Mouse (Mus musculus) heart, adult 2 months (tissue): ENCODE measurements around the gene Mon2. TPM values are rescaled to one million over a fixed set of nuclear protein-coding genes. Genes with fewer than 3 reads are reported as not detected.

Source experiments
- DNase-seq, 2 experiments: peaks; one replicate each; pipeline ENCODE4 v3.0.0; 2021
- H3K27ac ChIP-seq: fragments of 200-600 bp; 2 replicates; pipeline ENCODE4 v1.8.1; 2022
- H3K27me3 ChIP-seq: fragments of 200-500 bp; 2 replicates; pipeline ENCODE4 v1.6.1; 2012; ENCODE audit warnings: mild to moderate bottlenecking, low read length, inconsistent platforms, mixed read lengths; ENCODE audit not compliant: control insufficient read depth, insufficient read depth
- H3K36me3 ChIP-seq: fragments of 200-500 bp; 2 replicates; pipeline ENCODE4 v1.6.1; 2012; ENCODE audit warnings: low read length, inconsistent platforms; ENCODE audit not compliant: control insufficient read depth, insufficient read depth
- H3K4me1 ChIP-seq: fragments of 200-500 bp; 2 replicates; pipeline ENCODE4 v1.6.1; 2011; ENCODE audit warnings: low read length; ENCODE audit not compliant: control insufficient read depth, insufficient read depth
- H3K4me3 ChIP-seq: fragments of 200-600 bp; 2 replicates; pipeline ENCODE4 v1.8.1; 2022
- H3K79me2 ChIP-seq: fragments of 200-500 bp; replicated peaks from 2 replicates; pipeline ENCODE4 v1.6.1; 2012; ENCODE audit warnings: mild to moderate bottlenecking, inconsistent platforms, low read length, moderate library complexity, mixed read lengths; ENCODE audit not compliant: control insufficient read depth, insufficient read depth
- H3K9ac ChIP-seq: fragments of 200-500 bp; 2 replicates; pipeline ENCODE4 v1.6.1; 2012; ENCODE audit warnings: low read depth, mild to moderate bottlenecking, control low read depth, inconsistent platforms, low read length, mixed read lengths
- CTCF ChIP-seq: fragments of 200-600 bp; IDR thresholded peaks from 2 replicates; pipeline ENCODE4 v1.8.1; 2022; ENCODE audit warnings: antibody characterized with exemption, mild to moderate bottlenecking, moderate library complexity
- EP300 ChIP-seq: fragments of 200-500 bp; IDR thresholded peaks from 2 replicates; pipeline ENCODE4 v1.6.1; 2011; ENCODE audit warnings: low read depth, low read length, control low read depth; ENCODE audit not compliant: insufficient read depth
- POLR2A ChIP-seq: fragments of 200-500 bp; IDR thresholded peaks from 2 replicates; pipeline ENCODE4 v1.6.1; 2011; ENCODE audit warnings: mild to moderate bottlenecking, low read depth, low read length, control low read depth; ENCODE audit not compliant: insufficient read depth
- WGBS: fragments of 180-500 bp; shearing (Covaris S2); methylation state at CpG from one replicate; pipeline ENCODE4 v1.1.7; 2018; 5-methylcytosine and 5-hydroxymethylcytosine counted together
- intact Hi-C: fragments of 180-260 bp; cut with DNase I; formaldehyde crosslinking; loops from one replicate; pipeline ENCODE4 v1.15.1; 2025
- long read RNA-seq: library from polyadenylated mRNA; stranded (forward); transcript quantifications from one replicate; pipeline ENCODE4 v2.0.0, GENCODE M21; 2021
- polyA plus RNA-seq: library from polyadenylated mRNA; depleted of rRNA; stranded (reverse); fragments of >200 nt; gene quantifications from 2 replicates; pipeline ENCODE4 v1.2.3, GENCODE M21; 2012; rRNA removed
- total RNA-seq, 2 experiments: library from RNA; stranded (reverse); gene quantifications; 2 replicates each; pipeline ENCODE4 v1.2.3; 2021

The Mon2 gene
- total RNA-seq (10 to 100 TPM; 35.7 to 39.5 TPM), polyA plus RNA-seq (29.0 and 33.7 TPM in 2 replicates)
- long read RNA-seq, full-length matches to known transcripts = 9 of 20 reads
- long read RNA-seq, partial matches to known transcripts = 7 of 20 reads
- long read RNA-seq, other reads (novel, unspliced or antisense) = 4 of 20 reads

- Histone ChIP-seq H3K79me2 (peaks cover 4% of the 10 kb centered on the region; the same call in 1 of the 2 replicates), H3K4me3 (peak within 1 kb of the TSS; percentile 69), H3K9ac (peak within 1 kb of the TSS; percentile 96), H3K27me3 (no peaks in the 10 kb centered on the region), H3K4me1 (peaks cover 4% of the 10 kb centered on the region), H3K36me3 (peaks cover 14% of the 10 kb centered on the region), H3K27ac (peak within 1 kb of the TSS; percentile 93)
- peak; percentile 97 to 99 for DNase-seq
- TF ChIP-seq POLR2A (peak; percentile 77), EP300 (peak; percentile 57; the same call in 1 of the 2 replicates), CTCF (no peak)
- intact Hi-C loops = loop anchor here (5.0 kb wide), 1 partner anchor 49 kb away; no protein-coding TSS in a partner anchor
- under 1% methylated on average over 58 of the region's 58 CpGs for WGBS
These were observed at the start of gene Mon2 for GRCm38 (mm10) chr10:123076245-123077023. TSS of gene Mon2 (minus strand) at chr10:123076505.

- TF ChIP-seq EP300 (no peak), POLR2A (no peak), CTCF (peak; percentile 47)
These were observed 44.5 kb upstream of the Mon2 start for GRCm38 (mm10) chr10:123120666-123121392.

GRCm38 (mm10) chr10:123116861-123117260, 40.6 kb upstream of the Mon2 start:
- intact Hi-C loops = no loop called here
- Histone ChIP-seq H3K27ac (no peak overlapping the region), H3K79me2 (no peaks in the 10 kb centered on the region), H3K4me3 (no peak overlapping the region), H3K36me3 (no peaks in the 10 kb centered on the region), H3K4me1 (no peaks in the 10 kb centered on the region), H3K9ac (no peak overlapping the region), H3K27me3 (no peaks in the 10 kb centered on the region)
- DNase-seq = no peak
- TF ChIP-seq POLR2A (no peak), CTCF (no peak), EP300 (no peak)
- 76% methylated on average over 14 of the region's 14 CpGs for WGBS

More at GRCm38 (mm10) chr10:123120666-123121392, 44.5 kb upstream of the Mon2 start:
- 96% methylated on average over 14 of the region's 14 CpGs for WGBS
- intact Hi-C loops = no loop called here
- Histone ChIP-seq H3K36me3 (no peaks in the 10 kb centered on the region), H3K79me2 (no peaks in the 10 kb centered on the region), H3K4me1 (no peaks in the 10 kb centered on the region), H3K9ac (no peak overlapping the region), H3K4me3 (no peak overlapping the region), H3K27me3 (no peaks in the 10 kb centered on the region), H3K27ac (no peak overlapping the region)
- DNase-seq = no peak

- no peaks in the 10 kb centered on the region for H3K4me1 ChIP-seq
- no peak overlapping the region for H3K4me3 ChIP-seq
- DNase-seq = no peak
- no peak overlapping the region for H3K9ac ChIP-seq
- H3K36me3 ChIP-seq = no peaks in the 10 kb centered on the region
- H3K27me3 ChIP-seq = no peaks in the 10 kb centered on the region
- no peaks in the 10 kb centered on the region for H3K79me2 ChIP-seq
- WGBS = 97% methylated on average over 8 of the region's 8 CpGs
- H3K27ac ChIP-seq = no peak overlapping the region
- TF ChIP-seq POLR2A (no peak), CTCF (no peak), EP300 (no peak)
- intact Hi-C loops = no loop called here
These were observed 37.2 kb upstream of the Mon2 start for GRCm38 (mm10) chr10:123113466-123113865.

- intact Hi-C loops = no loop called here
- TF ChIP-seq CTCF (no peak), EP300 (no peak), POLR2A (no peak)
- no peaks in the 10 kb centered on the region for H3K79me2 ChIP-seq
- DNase-seq = no peak
- no peak overlapping the region for H3K27ac ChIP-seq
- no peak overlapping the region for H3K9ac ChIP-seq
- no peaks in the 10 kb centered on the region for H3K36me3 ChIP-seq
- H3K4me1 ChIP-seq = no peaks in the 10 kb centered on the region
- H3K27me3 ChIP-seq = no peaks in the 10 kb centered on the region
- 88% methylated on average over 9 of the region's 9 CpGs for WGBS
- no peak overlapping the region for H3K4me3 ChIP-seq
These were observed 36.5 kb upstream of the Mon2 start for GRCm38 (mm10) chr10:123112787-123113168.
